Mouse (Mus musculus) mesoderm, embryonic 11.5 days (tissue): ENCODE data around the gene Akap2.

ENCODE experiments used
- DNase-seq: peaks from one replicate; pipeline ENCODE4 v3.0.0-alpha.2; 2012; ENCODE audit warnings: low read depth, low spot score

Gene Akap2

GRCm38 (mm10) chr4:57908860-57909259, 191.4 kb downstream of the Akap2 start:
- DNase-seq: no peak

GRCm38 (mm10) chr4:57913021-57913420, 195.6 kb downstream of the Akap2 start:
- no peak for DNase-seq

GRCm38 (mm10) chr4:57914193-57915190, 197.0 kb downstream of the Akap2 start:
- no peak for DNase-seq

- DNase-seq: no peak
These were observed 197.9 kb downstream of the Akap2 start for GRCm38 (mm10) chr4:57915216-57915965.

DNA sequence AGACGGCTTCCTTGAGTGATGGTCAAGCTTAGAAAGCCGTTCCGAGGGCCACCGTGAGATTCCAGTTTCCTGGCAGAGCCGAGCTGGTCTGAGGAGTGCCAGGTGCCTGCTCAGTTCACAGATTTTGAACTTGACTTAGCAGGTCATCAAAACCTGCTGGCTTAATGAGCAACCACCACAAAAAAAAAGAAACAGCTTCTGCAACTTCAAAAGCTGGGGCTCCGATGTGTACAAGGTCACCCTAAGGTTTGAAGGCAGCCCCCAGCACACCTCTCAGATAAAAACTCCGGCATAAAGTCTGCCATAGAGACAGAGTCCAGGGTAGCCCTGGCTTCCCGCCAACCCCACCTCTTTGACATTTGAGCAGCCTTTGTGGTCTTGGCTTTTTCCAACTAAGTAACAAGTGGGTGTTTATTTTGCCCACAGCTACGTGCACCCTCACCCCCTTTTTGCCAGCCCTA, 198.8 kb downstream of the Akap2 start, which contains the start of gene D630039A03Rik:
Gene D630039A03Rik, minus strand, starts transcription at position 97 of the 461 bp plus-strand sequence.
- no peak for DNase-seq

GRCm38 (mm10) chr4:57916711-57917110, 199.3 kb downstream of the Akap2 start:
- DNase-seq: no peak

- peak; percentile 53 for DNase-seq
These were observed 202.3 kb downstream of the Akap2 start for GRCm38 (mm10) chr4:57919494-57920423.

- no peak for DNase-seq
These were observed 203.1 kb downstream of the Akap2 start for GRCm38 (mm10) chr4:57920522-57920921.

DNA sequence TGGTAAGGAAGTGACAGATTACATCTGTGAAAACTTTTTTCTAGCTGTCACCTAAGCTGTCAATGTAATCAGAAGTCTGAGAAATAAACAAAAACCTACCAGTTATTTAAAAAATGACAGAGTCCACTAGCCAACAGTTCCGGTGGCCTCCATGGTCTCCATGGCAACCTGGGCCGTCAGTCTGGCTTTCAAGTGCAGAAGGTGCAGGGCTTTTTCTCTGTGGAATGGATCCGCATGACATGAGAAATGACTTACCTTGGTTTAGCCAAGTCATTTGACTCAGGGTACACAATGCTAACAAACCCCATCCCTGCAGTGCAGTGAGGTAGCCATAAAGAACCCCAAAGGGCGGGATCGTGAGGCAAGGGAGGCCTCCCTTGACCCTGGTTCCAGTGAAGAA, 204.7 kb downstream of the Akap2 start:
- DNase-seq: peak; percentile 23

DNA sequence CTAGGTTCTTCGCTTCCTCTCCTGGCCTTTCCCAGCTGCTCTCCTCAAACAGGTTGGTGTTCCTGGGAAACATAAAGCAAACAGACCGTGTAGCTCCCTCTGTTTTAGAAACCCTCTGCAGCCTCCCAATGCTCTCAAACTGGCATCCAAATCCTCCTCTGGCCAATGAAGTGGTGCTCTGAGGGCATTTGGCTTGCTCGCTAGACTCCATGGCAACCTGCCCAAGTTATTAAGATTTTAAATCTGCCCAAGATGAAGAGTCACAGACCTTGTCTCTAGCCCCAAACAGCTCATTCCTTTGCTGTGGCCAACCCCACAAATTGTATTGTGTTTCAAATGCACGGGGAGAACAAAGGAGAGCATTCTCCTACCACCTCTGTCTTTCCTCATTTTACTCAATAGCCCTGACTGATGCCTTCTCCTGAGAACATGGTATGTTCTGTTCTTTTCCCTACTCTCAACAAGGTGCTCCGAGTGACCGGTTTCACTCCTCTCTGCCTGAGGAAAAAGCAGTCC, 207.2 kb downstream of the Akap2 start:
- no peak for DNase-seq

GRCm38 (mm10) chr4:57927464-57928205, 210.2 kb downstream of the Akap2 start:
- peak; percentile 63 for DNase-seq

GRCm38 (mm10) chr4:57930559-57931170, 213.2 kb downstream of the Akap2 start:
- no peak for DNase-seq

GRCm38 (mm10) chr4:57934181-57934580, 216.7 kb downstream of the Akap2 start:
- no peak for DNase-seq

DNA sequence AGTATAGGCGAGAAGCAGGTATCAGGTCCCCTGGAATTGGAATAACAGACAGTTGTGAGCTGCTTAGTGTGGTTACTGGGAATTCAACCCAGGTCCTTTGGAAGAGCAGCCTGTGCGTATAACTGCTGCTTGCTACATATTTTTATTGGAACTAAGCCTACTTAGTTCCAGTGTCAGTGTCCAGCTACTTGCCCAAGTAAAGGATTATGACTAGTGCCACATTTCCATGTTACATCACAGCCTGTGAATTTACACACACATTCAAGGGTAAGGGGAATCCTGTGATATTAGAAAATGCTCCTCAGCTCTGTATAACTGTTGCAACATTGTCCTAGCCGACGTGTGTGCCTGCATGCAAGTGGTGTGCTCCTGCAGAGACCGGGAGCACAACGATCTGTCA, 219.8 kb downstream of the Akap2 start:
- DNase-seq: no peak

DNA sequence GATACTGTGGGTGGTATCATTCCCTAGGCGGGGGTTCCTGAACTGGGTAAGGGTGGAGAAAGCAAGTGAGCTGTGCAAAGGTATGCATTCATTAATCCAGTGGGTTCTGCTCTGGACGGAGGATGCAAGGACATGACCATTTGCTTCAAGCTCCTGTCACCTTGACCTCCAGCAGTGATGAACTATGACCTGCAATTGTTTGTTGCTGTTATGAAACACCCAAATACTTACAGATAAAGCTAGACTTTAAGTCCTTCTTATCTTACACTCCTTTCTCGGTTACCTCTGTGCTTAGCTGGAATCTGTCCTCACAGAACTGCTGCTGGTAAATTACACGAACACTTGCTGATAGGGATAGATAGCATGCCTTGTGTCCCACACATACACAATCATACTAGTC, 223.2 kb downstream of the Akap2 start:
- DNase-seq: no peak

DNA sequence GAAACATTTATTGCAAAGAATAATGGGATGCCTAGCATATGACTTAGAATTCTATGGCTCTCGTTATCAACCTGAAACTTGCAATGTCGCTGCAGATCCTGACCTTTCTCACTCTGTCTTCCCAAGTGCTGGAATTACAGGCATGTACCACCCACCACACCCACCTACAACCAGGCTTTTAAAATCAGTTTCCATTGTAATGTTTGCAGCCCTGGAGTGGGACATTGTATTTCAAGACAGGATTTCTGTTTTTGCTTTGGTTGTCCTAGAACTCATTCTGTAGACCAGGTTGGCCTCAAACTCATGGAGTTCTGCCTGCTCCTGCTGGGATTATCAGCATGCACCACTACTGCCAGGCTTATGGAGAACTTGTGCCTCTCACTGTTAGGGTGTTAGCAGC, 225.4 kb downstream of the Akap2 start:
- no peak for DNase-seq
